Mouse (Mus musculus) liver, adult 2 months (tissue): ENCODE data around the gene Slc36a3.

Experiments
- CTCF ChIP-seq: fragments of 200-500 bp; IDR thresholded peaks from 2 replicates; pipeline ENCODE4 v1.5.1; 2011; ENCODE audit warnings: low read depth, low read length, control low read depth
- POLR2A ChIP-seq: fragments of 200-500 bp; IDR thresholded peaks from 2 replicates; pipeline ENCODE4 v1.6.1; 2011; ENCODE audit warnings: low read length, control low read depth; ENCODE audit not compliant: insufficient read depth; ENCODE audit errors: extremely low read depth

- TF ChIP-seq CTCF (no peak), POLR2A (no peak)
These were observed 53.2 kb downstream of the Slc36a3 start for GRCm38 (mm10) chr11:55098189-55098915.
